ENCODE assay signal across 27 mouse cellular contexts in the genomic region with DNA sequence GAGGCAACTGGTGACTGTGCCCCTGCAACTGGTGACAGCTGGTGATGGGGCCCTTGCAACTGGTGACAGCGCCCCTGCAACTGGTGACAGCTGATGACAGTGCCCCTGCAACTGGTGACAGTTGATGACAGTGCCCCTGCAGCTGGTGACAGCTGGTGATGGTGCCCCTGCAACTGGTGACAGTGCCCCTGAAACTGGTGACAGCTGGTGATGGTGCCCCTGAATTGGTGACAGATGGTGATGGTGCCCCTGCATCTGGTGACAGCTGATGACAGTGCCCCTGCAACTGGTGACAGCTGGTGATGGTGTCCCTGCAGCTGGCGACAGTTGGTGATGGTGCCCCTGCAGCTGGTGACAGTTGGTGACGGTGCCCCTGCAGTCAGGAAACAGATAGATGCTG. TPM values are rescaled to one million over a fixed set of nuclear protein-coding genes. Genes with fewer than 3 reads are reported as not detected.
"Had no signal": no experiment of that assay in that cellular context is flagged by ENCODE, and none has a peak within 500 bp of the region (broad histone marks: within the 10 kb centered on the region; RNA-seq: fewer than 3 reads in every experiment).

No protein-coding gene starts in this region.

- H3K9me3 ChIP-seq: limb, embryonic 12.5 days; limb, embryonic 15.5 days; lung, embryonic 15.5 days; midbrain, embryonic 10.5 days; midbrain, embryonic 13.5 days; neural tube, embryonic 13.5 days had no signal

- H3K4me1 ChIP-seq: limb, embryonic 12.5 days; limb, embryonic 15.5 days; midbrain, embryonic 13.5 days had no signal

- H3K36me3 ChIP-seq: limb, embryonic 12.5 days; limb, embryonic 15.5 days; lung, embryonic 15.5 days; midbrain, embryonic 10.5 days; midbrain, embryonic 13.5 days; neural tube, embryonic 13.5 days had no signal

- H3K9ac ChIP-seq: limb, embryonic 12.5 days; limb, embryonic 15.5 days; liver, embryonic 14.5 days; liver, postnatal 0 days; lung, embryonic 15.5 days; midbrain, embryonic 13.5 days; neural tube, embryonic 13.5 days had no signal

- DNase-seq: kidney, adult 18-20 months; kidney, adult 9 months; kidney, postnatal 14 days; kidney, postnatal 4 days; layer of hippocampus, adult 9-11 months; left cerebral cortex, postnatal 4 days; liver, postnatal 0 days; lung, postnatal 10 days; lung, postnatal 36 days; right cerebral cortex, adult 18-20 months; right cerebral cortex, postnatal 14 days; right cerebral cortex, postnatal 4 days; thymus, adult 2 months had no signal

- H3K27me3 ChIP-seq: limb, embryonic 15.5 days; lung, embryonic 15.5 days; midbrain, embryonic 13.5 days had no signal

- H3K4me3 ChIP-seq: limb, embryonic 12.5 days; limb, embryonic 15.5 days; lung, embryonic 15.5 days; midbrain, embryonic 10.5 days; midbrain, embryonic 13.5 days; neural tube, embryonic 13.5 days had no signal

- ATAC-seq: inflammation-experienced regulatory T-cells, adult 6 months; intestine, embryonic 16.5 days; liver, postnatal 0 days; midbrain, embryonic 13.5 days had no signal

- H3K27ac ChIP-seq: limb, embryonic 12.5 days; limb, embryonic 15.5 days; liver, embryonic 14.5 days; lung, embryonic 15.5 days; midbrain, embryonic 10.5 days; midbrain, embryonic 13.5 days; neural tube, embryonic 13.5 days; stomach, postnatal 0 days had no signal

RNA-seq across cellular contexts. Expression of gene Btbd16, which starts 52.5 kb away (rescaled TPM):
- total RNA-seq: midbrain, postnatal 0 days; neutrophil, adult 5-6 weeks had no signal
- polyA plus RNA-seq: kidney, embryonic 16.5 days; limb, embryonic 12.5 days; liver, embryonic 11.5 days; lung, embryonic 15.5 days; midbrain, embryonic 10.5 days; midbrain, embryonic 13.5 days had no signal
